Mouse (Mus musculus) stomach, postnatal 0 days (tissue): ENCODE measurements around the gene Dgki.

Experiments
- CTCF ChIP-seq: IDR thresholded peaks from 2 replicates; pipeline ENCODE4 v1.5.1; 2016; ENCODE audit warnings: antibody characterized with exemption, low read depth, mild to moderate bottlenecking, moderate library complexity
- EP300 ChIP-seq: optimal IDR thresholded peaks from 2 replicates; pipeline ENCODE3; 2016; ENCODE audit warnings: antibody characterized with exemption

DNA sequence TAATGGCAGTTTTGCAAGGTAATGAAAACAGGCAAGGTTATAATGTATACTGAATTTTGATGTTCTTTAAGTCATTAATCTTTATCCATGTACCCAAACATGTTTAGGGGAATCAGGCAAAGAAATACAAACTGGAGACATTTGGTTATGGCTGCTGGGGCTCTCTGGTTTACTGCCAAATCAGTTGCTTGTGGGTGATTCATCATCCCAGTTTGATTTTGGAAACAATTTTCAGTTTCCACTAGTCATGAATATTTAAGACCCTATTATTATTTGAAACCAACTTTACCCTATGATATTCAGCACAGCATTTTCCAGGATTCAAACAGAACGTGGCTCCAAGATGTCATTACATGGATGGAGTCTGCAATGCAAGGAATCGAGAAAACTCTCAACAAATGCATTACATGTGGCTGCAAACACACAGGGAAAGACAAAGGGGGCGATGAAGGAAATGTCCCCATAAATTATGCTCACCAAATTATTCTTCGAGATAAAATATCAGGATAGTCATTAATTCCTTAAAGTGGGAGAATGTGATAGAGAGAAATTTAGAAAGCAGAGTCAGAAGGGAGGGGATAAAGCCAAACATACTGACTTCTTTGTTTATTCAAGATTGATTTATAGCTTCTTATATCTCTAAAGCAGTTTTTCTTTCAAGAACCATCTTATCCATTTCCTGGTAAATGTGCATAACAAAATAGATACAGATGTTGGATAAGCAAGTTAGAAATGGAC is 481.5 kb downstream of the Dgki start:
- TF ChIP-seq CTCF, result no peak
- TF ChIP-seq EP300, result no peak
